Mouse (Mus musculus) ovary, postnatal 14 days (tissue): ENCODE results near the gene Htr2b.

ENCODE experiments used
- DNase-seq: peaks from one replicate; pipeline ENCODE4 v3.0.0; 2022; ENCODE audit warnings: low spot score

Gene Htr2b

DNA sequence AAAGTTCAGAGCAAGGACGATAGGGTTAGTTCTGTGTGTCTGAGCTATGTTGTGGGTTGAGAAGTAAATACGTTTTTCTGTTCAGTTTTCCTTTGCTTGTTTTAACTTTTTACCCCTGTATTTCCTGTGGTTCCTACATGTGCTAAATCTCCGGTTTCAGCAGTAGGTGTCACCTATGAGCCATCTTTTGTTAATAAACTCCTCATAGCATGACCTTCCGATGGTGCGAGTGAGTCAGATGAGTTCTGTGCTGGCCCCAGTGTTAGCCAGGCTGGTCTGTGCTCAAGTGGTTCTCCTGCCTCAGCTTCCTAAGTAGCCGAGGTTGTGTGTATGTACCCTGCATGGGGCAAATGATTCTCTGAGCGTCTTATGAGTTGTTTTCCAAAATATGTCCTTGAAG is 17.4 kb downstream of the Htr2b start:
- no peak for DNase-seq

DNA sequence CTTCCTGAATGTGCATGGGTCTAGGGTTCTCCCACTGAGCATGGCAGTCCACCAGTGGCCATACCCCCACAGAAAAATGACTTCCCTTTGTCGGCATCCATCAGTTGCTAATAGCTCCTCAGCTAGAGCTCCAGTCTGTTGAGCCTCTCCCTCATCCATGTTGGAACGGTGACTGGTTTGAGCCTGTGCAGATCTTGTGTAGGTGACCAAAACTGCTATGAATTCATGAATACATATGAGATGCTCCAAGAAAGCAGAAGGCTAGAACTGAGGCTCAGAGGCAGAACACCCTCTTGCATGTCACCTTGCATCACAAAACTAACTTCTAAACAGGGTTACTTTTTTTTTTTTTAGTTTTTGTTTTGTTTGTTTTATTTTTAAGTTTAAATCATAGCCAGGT is 35.2 kb downstream of the Htr2b start:
- no peak for DNase-seq

DNA sequence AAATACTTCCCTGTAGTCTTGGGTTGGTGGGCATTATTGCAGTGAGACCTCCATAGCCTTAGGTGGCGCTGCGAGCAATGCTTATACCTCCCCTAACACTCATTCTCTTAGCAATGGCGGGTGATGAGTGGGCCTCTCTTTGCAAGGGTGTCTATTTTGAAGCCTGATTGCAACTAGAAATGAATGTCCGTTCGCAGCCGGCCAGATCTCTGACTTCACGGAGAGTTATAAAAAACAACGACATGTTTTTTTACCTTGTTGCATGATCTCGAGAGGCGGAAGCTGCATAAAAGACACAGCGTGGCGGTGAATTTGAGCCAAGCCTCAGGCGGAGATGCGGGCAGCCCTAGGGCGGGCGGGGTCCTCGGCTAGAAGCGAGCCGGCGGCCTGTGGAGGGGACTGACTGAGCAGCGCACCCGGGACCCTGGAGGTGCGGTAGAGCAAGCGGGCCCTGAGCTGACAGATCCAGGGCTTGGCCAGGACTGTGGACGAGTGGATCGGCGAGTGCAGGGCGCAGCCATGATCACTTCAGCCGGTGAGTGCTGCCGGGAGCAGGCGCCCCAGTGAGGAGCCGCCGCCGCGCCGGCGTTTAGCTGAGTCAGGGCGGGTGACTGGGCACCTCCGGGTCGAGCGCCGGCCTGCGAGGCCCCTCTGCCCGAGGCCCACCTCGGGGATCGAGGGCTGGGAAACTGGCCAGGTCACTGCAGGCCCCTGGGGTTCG is 47.3 kb downstream of the Htr2b start, which contains the start of gene Psmd1:
Psmd1 (plus strand) TSS at position 117 of the 721 bp plus-strand sequence.
- peak; percentile 86 for DNase-seq

DNA sequence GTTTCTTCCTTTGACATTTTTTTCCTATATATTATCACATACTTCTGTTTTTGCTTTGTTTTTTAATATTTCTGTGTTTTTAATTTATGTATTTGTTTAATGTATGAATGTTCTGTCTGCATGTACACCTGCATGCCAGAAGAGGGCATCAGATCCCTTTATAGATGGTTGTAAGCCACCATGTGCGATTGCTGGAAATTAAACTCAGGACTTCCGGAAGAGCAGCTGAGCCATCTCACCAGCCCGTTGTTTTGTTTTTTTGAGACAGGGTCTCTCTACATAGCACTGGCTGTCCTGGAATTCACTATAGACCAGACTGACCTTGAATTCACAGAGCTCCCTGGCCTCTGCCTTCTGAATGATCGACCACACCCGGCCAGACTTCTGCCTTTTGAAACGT is 49.2 kb downstream of the Htr2b start:
- DNase-seq: no peak

DNA sequence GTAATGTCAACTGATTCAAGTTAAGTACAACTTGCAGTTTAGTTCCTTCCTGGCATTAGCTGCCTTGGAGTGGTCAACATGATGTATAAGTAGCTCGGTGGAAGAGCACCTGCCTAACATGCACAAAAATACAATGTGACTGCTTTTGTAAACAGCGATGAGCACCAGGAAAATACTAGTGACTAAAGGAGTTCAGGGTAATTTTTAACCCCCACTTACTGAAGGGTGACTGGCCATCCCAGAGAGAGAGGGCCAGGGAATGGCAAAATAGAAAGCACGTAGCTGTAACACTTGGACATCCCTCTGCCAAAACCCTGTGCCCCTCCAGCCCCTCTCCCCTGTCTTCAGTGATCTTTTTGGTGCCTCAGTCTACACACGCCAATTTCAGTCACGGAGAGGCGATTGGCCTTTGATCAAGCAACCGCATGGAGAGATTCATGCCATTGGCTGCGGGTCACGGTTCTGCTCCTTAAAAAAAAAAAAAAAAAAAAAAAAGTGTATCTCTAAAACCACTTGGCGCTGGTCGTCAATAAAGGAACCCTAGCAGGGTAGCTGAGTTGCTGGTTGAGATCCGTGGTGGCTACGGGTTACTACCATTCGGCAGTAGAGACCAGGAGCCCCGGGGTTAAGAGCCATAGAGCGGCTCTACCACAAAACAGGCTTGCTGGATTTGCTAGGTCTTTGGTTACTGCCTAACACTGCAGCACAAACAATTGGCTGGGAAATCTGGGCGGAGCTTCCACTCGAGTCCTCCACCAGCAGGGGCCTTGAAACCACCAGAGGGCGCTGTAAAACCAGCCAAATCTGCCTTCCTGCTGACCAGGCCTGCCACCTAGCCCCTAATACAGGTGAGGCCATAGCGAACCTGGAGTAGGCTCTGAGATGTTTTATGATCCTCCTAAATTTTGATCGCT is 52.7 kb downstream of the Htr2b start:
- peak; percentile 94 for DNase-seq

DNA sequence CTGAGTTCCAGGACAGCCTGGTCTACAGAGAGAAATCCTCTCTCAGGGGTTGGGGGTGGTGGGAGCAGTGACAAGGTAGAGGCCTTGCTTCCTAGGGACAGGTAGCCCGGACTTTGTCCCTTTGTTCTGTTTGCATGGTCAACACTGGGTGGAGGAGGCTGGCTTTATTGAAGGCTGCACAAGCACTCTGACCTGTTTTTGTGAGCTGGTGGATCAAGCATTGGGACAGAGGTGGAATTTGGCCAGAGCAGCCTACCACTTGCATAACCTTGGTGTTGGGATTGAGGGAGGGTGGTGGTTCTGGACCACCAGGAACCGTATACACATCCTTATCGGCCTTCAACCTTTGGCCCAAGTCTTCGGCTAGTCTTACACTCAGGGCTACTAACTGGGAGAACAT is 55.5 kb downstream of the Htr2b start:
- DNase-seq: no peak

DNA sequence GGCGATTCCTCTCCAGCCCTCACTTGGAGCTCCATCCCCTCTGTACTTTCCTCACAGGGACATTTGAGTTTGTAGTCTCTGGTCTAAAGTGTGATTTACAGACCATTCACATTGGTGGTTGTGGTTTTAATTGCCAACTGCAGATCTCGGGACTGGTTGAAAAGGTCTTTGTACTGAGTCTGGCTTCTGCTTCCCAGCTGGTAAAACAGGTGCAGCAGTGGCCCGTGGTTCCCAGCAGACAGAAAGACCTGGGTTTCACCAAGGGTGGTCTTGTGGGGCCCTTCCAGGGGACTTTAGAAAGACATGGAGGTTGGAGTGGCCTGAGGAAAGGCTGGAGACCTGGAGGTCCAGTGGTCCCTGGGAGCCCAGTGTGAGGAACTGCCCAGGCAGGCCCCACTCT is 56.8 kb downstream of the Htr2b start:
- no peak for DNase-seq

DNA sequence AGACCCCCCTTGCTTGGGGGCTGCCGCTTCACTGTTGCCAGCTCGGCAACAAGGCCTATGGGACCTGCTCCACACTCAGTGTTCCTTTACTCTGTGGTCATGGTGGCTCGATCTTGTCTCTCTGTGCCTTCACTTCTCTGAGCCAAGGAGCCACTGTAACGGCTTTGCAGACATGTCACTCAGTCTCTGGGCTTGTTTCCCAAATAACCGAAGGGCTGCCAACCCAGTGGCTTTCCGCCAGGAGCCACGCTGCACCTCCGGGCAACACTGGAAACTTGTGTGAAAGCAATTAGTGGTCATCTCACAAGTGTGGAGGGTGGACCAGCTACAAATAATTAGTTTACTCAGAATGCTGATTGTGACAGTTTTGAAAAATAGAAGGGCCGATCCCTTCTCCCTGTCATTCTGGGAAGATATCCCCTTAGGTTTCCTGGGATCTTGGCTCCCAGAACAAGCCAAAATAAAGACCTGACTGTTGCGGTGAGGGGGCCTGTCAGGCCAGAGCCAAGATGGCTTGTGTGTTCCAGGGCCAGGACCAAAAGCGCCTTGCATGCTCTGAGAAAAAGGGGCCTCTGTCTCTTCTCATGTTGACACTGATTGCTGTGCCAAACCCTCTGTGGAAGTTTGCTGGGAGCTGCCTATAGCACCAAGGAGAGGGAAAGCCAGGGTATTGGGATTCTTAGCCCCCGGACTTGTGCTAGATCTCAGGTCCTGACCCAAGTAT is 58.4 kb downstream of the Htr2b start:
- peak; percentile 50 for DNase-seq
